ENCODE assay signal across 9 mouse cellular contexts in genomic region chr19:34751150-34751549, GRCm38 (mm10). TPM values are rescaled to one million over a fixed set of nuclear protein-coding genes. Genes with fewer than 3 reads are reported as not detected.
DNase-seq lines count a peak whose midpoint lies in the region; ATAC-seq lines count a peak whose summit lies in the region.
"Had no signal": no experiment of that assay in that cellular context is flagged by ENCODE, and none has a peak within 500 bp of the region (broad histone marks: within the 10 kb centered on the region; RNA-seq: fewer than 3 reads in every experiment).

No protein-coding gene starts in this region.

- intact Hi-C loops in heart, postnatal 36 days (cut with DNase I): loop anchor here (5.0 kb wide), 1 partner anchor 84 kb away; no protein-coding TSS in a partner anchor

- peak; percentile 85 for DNase-seq in heart, adult 11 months
- DNase-seq in heart, postnatal 36 days: no peak
- DNase-seq in right cerebral cortex, postnatal 10 days (ENCODE audit: low spot score in 2 of 2): peak; percentile 36 to 46
- no peak for DNase-seq in right cerebral cortex, postnatal 25 days
- no peak for DNase-seq in spleen, adult 18-20 months

- ATAC-seq in granulocyte monocyte progenitor cell, adult 5-6 weeks (replicated peaks; ENCODE audit: poor library complexity, severe bottlenecking): peak; percentile 68
- peak; percentile 63 for ATAC-seq in neutrophil, adult 5-6 weeks (ENCODE audit: extremely low read depth, insufficient number of reproducible peaks, low FRiP score, poor library complexity, severe bottlenecking)
- ATAC-seq in monocyte, adult 5-6 weeks (replicated peaks; ENCODE audit: insufficient number of reproducible peaks, low FRiP score, low TSS enrichment, poor library complexity, severe bottlenecking): no peak

RNA-seq across cellular contexts. Expression of gene Slc16a12, which starts 4.1 kb away (rescaled TPM):
- 1 to 10 TPM; 1.7 to 1.9 TPM for total RNA-seq in heart, postnatal 36 days (2021)
- not detected in 2 replicates for total RNA-seq in granulocyte monocyte progenitor cell, adult 5-6 weeks (2014; fragmentation: Nextera tagmentation)
- total RNA-seq in granulocyte monocyte progenitor cell, adult 5-6 weeks (2017): 0.10 and 0.17 TPM in 2 replicates
- total RNA-seq in neutrophil, adult 5-6 weeks (2017): 0.61 TPM in 1 of 2 replicates, not detected in the other
- 0.43 TPM in 1 of 3 replicates, not detected in the others for total RNA-seq in monocyte, adult 5-6 weeks (2017)
- total RNA-seq: MEL had no signal

Comparison
In these comparisons a context has a peak if more than half of its experiments do, and no peak if none do; other contexts are left out.
1. DNase-seq: peak in heart, adult 11 months (single experiment) and right cerebral cortex, postnatal 10 days (2 of 2); none in heart, postnatal 36 days (0 of 2), right cerebral cortex, postnatal 25 days (single experiment) and spleen, adult 18-20 months (0 of 2).